Mouse (Mus musculus) thymus, postnatal 25 days (tissue): ENCODE measurements around the gene Aplp1.

Experiments
- DNase-seq: peaks from one replicate; pipeline ENCODE4 v3.0.0; 2022

The Aplp1 gene

DNA sequence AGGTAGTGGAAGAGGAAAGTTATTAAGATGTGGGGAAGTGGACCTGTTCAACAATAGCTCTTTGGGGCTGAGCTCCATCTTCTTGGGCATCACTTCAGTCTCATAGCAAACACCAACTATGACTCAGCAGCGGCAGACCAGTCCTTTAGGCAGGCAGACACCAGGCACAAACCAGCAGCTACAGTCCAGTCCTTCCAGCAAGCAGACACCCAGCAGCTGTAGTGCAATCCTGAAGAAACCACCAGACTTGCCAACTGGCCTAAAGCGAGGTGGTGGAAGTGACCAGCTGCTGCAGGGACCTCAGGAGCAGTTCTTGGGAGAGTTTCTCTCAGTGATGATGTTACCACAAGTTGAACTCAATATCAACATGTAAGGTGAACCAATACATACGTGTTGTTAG is 36.7 kb downstream of the Aplp1 start:
- DNase-seq: no peak

DNA sequence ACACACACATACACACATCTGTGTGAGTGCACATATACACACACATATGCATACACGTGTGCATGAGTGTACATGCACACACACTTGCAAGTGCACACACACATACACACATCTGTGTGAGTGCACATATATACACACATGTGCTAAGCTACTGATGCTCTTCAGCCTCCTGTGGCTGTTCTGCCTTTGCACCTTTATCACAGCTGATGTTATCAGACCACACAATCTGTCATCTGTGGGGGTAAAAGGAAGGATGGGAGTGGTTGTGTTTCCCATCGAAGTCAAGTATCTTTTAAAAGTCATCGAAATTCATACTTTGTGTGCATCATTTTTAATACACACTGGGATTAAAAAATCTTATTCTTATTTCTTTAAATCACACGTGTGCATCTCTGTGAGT is 43.0 kb downstream of the Aplp1 start:
- no peak for DNase-seq

DNA sequence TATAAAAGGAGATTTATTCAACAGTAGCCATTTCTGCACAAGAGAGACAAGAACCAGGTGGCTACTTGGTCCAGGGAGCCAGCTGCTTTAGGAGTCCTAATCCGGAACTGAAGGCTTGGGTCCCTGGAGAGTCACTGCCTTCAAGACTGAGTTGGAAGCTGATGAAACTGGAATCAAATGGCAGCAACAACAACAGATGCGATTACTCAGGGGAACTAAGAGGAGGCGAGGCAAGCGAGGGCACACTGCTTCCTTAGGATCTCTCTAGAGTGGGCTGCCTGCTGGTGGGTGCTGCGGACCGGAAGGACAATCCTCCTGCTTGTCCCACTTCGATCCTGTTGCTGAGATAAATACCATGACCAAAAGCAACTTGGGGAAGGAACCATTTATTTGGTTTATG is 45.7 kb downstream of the Aplp1 start:
- DNase-seq: no peak

DNA sequence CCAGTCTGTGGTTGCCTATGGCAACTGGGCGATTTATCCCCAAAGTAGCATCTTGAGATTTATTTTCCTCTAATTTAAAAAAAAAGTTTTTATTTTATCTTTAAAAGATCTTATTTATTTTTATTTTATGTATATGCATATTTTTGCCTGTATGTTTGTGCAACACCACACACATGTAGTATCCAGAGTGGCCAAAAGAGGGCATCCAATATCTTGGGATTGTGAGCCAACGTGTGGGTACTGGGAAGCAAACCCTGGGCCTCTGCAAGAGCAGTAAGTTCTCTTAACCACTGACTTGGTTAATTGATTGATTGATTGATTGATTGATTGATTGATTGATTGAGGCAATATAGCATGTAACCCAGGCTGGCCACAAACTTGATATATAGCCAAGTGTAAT is 50.5 kb downstream of the Aplp1 start:
- peak; percentile 61 for DNase-seq

DNA sequence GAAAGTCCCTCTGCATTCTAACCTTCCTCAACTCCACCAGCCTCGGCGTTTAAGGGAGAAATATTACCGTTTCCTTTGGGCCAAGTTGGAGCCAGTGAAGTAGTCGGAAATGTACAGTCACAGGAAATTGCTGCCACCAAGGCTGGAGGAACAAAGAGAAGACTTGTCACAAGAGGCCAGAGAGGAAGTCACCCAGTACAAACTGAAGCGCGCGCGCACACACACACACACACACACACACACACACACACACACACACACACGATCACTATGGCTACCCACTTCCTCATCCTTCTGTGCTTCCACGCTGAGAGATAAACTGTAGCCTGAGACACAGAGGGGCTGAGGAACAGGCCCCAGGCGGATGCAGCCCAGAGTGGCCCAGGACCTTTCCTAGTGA is 51.0 kb downstream of the Aplp1 start:
- peak; percentile 76 for DNase-seq

DNA sequence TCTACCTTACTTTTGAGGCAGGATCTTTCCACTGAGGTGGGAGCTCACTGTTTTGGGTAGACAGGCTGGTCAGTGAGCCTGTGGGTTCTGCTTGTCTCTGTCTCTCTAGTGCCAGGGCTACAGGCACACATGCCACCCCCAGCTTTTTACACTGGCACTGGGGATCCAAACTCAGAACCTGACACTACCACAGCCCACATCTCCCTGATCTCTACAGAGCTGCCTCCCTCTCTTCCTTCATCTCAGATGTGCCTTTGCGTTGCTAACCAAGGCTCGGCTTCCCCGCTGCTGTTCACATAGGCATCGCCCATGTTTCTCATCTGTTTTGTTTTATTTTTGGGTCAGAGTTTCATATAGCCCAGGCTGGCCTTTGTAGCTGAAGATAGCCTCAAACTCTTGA is 51.7 kb downstream of the Aplp1 start:
- peak; percentile 47 for DNase-seq

DNA sequence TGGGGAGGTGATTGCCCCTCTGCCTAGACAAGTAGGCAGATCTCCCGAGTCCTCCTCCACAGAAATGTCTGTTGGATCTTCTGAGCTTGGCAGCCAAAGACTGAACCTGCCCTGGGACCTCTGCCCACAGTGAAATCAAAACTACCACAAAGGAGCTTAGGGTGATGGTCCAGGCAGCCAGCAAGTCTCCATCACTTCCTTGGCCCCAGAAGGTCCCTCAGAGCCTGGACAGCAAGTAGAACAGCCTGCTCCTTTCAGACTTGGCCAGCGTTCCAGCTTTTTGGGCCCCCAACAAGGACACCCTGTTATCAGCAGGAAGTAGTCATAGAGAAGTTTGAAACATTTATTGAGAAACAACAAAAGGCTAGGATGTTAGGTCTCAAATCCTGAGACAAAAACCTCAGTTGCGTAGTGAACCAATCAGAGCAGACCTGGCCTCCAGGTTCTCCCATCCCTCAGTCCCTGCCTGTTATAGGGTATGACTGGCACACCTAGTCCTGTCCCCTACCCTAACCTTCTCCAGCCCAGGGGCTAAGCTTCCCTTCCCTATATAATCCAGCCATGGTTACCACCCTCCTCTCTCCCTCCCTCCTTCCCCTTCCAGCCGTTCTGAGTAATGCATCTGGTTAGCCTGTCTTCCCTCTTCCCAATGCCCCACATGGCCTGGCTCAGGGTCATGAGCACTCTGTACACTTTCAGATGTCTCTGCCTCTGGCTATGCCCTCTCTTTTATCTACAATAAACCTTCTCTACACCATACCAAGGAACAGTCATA is 52.4 kb downstream of the Aplp1 start:
- no peak for DNase-seq
